Mouse (Mus musculus): ENCODE measurements around the gene Fkbp1a.

Gene Fkbp1a

DNA sequence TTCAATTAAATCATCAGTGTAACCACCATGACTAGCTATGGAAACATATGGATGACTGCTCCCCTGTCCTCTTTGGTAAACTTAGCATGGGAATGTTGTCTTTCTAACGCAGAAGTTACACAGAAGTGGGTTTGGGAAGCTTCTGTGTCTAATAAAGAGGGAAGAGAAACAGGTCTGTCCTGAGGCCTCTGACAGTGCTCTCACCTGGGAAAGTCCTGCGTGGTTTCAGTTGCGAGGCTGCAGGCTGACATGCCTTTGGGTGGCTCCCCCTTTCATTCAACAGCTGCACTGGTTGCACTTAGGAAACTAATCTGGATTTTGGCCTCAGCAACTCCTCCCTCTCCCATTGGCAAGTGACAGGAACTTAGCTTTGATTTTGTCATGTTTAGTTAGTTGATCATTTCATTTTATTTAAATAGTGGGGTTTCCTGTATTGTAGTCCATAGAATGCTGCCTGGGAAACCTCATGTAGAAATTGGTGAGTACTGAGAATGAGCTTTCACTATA, 7.4 kb downstream of the Fkbp1a start:
- no peak for DNase-seq

DNA sequence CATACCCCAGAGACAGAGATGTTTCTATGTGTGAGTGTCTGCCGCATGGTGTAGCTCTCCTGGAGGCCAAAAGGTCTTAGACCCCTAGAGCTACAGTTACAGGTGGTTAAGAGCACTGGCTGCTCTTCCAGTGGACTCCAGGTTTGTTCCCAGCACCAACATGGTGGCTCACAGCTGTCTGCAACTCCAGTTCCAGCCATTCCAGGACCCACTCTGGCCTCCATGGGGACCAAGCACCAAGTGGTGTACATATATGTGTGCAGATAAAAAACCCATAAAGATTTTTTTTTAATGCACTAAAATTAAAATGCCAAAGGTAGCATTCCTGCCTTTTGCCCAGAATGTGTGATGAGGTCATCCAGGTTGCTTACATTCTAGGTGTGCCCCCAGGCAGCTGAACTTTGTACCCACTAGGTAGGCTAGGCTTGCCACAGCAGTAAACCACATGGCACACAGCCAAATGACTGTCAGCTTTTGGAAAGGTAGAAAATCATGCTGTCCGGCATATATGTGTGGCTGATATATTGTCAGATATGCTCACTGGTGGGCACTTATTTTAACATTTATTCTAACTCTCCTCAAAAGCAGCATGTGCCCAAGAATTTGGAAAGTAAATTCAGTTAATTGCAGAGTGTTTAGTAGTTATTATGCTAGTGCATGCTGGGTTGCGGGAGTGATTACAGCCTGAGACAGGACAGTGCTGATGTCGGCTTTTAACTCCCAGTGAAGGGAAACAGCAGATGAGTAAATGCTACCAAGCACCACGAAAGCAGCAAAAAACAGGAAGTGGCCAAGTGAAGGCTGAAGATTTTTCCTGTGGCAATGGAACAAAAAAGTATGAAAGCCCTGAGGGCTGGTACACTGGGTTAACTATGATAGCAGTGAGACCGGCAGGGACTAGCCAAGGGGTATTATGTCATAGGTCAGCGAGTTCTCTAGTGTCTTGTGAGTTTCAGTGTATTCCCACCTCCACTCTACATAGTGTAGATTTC, 20.9 kb downstream of the Fkbp1a start:
- DNase-seq: peak in 1 of 2 experiments; percentile 47

DNA sequence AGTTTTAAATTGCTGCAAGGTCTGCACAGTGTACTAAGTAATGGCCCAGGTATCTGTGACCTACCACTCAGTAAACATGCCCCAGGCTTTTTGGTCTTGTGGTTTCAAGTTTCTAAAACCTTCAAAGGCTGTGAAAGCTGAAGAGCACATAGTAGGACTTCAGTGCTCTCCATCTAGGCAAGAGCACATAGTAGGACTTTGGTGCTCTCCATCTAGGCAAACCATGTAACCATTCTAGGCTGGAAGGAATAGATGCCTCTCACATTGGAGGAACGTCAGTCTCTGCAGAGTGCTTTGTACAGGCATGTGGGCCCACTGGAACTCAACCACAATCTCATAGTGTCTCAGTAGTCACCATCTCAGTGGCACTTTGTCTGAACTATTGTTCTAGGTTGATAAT, 21.7 kb downstream of the Fkbp1a start:
- DNase-seq: no peak

DNA sequence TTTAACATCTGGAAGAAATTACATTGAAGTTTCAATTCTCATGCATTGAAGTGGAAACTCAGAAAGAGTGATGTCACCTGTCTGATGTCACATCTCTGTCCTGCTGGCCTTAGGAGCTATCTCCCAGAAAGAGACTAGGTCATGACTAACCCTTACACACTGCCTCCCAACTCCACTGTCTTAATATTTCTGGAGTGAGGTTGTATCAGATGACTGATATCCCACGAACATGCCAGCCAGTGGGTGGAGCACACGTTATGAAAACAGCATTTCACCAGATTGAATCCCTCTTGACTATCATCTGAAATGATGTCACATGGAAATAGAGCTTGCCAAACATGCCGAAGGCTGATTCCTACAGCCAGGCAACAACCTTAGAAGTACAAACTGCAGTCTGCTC, 22.7 kb downstream of the Fkbp1a start:
- no peak for DNase-seq

DNA sequence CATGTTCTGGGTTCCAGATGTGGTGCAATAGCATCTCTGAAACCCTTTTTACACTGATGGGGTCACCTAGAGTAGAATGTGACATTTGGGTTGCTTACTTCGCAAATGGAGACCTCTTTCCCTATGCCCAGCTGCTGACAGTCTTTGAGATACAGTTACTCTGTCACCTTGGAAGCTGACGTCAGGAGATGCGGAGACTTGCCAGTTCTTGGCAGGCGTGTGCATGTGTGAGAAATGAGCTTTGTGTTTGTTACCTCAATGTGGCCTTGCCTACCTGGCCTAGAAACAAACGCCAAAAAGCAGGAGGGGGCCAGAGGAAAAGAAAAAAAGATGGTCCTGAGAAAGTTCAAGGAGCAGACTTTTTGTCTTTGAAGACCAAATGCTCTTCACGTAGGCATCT, 24.6 kb downstream of the Fkbp1a start:
- no peak for DNase-seq

DNA sequence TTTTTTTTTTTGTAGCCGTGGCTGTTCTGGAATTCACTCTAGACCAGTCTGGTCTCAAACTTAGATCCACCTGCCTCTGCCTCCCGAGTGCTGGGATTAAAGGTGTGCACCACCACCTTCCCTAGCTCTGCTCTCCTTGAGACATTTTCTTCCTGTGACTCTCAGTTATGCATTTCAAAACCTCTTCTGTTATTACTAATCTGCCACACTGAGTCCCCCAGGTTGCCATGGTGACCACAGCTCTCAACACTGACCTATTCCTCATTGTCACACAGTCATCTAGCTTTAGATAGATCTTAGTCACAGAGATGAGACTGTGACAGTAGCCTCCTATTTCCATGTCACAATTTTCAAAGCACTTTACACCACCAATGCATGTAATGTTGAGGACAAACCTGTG, 27.2 kb downstream of the Fkbp1a start:
- DNase-seq: no peak

DNA sequence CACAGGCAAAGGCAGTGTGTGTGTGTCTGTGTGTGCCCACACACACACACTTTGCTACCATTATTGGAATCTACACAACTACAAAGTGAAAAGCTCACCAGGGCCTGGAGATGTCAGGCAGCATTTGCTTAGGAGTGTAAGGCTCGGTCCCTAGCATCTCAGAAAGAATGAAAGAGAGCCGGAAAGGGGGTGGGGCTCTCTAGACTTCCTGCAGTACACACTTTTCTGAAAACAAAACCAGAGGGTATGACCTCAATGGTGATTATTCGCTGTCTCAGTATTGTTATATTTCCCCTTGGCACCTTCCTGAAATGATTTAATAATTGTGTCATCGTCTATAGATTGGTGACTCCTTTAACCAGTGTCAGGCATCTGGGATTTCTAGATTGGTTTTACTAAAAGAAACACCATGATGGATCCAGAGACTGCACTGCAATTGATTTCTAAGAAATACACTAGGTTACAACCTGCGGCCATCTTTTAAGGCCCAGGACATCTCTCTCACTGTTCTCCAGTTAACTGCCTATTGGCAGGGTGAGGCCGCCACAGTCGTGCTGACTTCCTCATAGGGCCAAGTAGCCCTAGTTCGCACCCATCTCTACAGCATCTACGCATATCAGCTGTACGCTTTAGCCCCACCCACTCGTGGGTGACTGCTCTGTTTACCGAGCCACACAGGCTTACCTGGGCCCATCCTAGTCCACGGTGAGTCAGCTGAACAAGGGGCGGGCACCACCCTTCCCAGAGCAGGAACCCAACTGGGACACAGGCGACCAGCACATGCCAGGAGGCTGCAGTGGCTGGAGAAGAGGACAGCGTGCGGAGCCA, 29.8 kb downstream of the Fkbp1a start, which contains the start of gene Sdcbp2:
Gene Sdcbp2, plus strand, starts transcription at position 750 of the 828 bp plus-strand sequence.
- DNase-seq: no peak

DNA sequence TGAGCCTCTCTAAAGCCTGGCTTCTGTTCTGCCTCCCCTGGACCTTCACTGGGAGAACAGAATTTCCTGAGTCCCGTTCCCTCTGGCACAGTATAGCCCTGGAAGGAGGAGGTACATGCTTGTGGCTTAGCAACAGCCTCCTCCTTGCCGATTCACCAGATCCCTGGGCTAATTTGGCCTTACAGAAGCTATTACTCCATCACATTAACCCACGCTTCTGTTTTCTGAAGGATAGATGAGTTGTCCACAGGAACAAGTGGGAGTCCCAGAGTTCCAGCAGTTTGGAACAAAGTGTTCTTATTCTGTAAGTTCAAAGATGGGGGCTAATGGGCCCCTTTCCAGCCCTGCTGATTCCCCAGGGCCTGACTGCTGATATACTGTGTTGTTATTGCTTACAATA, 31.4 kb downstream of the Fkbp1a start:
- no peak for DNase-seq

DNA sequence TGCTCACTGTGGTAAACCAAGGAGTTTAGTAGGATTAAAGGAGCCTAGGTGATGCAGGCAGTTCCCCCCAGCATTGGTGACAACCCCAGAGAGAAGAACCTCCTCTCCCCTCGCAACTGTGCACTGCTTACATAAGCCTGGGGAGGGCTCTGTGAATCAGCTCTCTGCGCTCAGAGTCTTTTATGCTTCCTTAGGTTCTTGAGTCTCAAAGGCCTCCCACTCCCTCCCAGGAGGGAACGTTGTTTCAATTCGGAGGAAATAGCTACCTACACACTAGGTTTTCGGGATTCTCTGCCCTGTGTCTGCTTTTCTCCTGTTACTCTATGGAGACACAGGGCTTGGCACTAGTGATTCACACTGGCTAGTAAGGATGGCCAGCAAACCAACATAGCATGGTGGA, 32.3 kb downstream of the Fkbp1a start:
- no peak for DNase-seq

DNA sequence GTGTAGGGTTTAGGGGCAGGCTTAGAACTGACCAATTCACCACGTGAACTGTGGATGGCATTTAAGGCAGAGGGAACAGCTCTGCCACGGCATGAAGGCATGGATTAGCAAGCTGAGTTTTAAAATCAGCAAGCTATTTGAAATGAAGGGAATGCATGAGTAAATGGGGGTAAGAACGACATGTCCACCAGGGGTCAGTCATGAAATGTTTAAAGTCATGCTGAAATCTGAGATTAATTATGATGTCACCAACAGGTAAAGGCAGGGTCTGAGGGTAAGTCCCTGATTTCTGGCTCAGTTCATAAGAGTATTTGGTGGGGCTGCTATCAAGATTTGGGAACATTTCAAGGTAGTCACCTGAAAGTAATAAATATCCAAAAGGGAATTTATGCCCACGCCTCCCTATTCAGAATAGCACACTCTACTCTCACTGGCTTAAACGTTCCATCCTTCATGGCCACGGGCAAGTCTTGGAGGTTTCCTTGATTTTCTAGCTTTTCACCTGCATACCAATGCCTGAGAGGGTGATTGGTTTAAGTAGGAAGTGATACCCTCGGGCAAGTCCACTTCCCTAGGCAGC, 32.9 kb downstream of the Fkbp1a start:
- peak; percentile 44 to 56 for DNase-seq

DNA sequence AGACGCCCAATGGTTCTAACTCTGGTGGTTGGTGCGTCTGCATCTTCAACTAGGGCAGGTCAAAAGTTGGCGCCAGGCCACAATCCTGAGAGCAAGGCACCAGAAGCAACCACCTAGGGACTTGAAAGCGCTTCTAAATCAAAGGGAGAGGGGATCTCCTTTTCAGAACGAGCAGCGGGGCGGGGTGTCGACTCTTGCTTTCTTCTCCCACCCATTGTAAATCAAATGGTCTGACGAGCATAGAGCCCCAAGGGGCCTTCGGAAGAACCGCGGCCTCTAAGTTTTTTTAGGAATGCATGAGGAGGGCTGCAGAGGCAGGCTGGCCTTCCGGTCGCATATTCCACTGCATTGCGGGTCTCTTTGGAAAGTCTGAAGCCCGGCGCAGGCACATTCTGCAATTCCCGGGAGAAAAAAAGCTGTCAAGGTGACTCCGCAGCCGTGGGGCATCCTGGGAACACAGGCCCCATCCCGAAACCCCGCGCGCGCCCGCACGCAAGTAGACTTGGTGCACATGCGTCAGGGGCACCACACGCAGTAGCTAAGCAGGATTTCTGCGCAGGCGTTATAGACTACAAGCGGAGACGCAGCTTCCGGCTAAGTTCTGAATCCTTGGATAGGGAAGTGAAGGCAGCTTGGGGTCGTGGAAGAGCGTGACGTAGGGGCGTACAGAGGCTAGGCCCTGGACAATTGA, 33.6 kb downstream of the Fkbp1a start:
- DNase-seq: peak; percentile 84 to 90

DNA sequence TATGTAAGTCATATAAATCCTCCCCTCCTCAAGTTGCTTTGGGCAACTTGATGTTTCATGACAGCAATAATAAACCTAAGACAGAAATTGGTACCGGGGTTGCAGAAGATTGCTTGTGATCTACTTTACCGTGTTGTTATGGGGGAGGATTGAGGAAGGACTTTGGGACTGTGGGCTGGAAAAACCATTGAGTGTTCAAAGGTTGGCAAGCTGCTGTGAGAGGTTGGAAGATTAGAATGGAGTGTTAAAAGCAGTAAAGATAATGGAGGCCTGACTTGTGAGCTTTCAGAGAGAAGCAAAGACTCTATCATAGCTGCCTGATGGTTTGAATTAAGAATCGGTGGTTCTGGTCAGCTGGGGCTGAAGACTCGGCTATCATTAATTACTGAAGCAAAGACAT, 36.9 kb downstream of the Fkbp1a start:
- no peak for DNase-seq

DNA sequence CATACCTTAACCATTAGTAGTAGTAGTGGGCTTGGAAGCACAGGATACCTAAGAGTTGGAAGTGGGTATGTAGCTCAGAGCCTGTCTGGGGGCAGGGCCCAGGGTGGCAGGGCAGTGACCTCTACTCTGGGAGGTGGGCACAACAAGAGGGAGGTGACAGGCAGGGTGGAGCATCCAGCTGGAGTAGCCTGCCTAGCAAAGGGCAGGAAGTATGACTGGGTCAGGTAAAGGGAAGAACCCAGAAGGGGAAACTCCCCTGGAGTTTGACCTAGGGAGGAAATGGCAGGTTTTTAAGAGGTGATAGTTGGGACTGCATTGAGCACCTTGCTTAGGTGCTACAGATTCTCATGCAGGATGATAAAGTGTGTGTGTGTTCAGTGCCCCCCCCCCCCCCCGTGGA, 38.7 kb downstream of the Fkbp1a start:
- no peak for DNase-seq

DNA sequence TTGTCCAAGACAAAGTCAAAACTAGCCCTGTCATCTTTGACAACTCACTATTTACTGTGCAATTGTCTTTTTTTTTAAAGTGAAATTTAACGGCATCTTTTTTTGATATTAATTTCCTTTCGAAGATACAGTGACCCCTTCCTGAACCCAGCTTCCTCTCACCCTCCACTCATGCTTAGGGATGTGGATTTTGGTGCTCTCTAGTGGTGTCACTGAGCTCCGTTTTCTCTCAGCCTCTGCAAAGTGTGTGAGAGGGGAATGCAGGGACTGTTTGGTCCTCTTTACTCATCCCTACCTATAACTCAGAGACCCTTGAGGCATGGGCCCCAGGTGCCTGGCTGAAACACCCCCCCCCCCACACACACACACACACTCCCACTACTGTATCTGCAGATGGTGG, 43.7 kb downstream of the Fkbp1a start:
- DNase-seq: no peak

DNA sequence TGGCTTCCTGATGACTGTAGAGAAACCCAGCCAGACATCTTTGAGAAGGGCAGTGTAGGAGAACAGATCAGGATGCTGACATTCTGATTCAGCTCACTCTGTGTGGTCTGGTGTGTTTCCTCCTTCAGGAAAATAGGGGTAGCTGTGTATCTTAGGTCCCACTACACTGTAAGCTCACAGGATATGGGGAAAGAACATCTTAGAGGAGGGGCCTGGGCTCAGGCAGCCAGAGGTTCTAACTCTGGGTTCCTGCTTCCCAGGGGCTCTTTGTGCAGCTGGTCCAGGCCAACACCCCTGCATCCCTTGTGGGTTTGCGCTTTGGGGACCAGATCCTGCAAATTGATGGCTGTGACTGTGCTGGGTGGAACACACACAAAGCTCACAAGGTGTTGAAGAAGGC, 44.5 kb downstream of the Fkbp1a start:
- DNase-seq: no peak

DNA sequence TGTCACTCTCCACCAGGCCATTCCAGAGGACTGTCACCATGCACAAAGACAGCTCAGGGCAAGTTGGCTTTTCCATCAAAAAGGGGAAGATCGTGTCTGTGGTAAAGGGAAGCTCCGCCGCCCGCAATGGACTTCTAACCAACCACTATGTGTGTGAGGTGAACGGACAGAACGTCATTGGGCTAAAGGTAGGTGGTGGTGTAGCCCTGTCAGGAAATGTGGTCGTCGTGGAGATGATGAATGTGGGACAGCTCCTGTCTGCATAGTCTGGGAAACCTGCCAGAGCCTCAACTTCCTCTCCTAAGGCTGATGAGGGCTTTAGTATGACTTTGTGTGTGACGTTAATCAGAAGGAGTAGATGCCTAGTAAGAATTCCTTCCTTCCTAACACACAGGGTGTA, 45.0 kb downstream of the Fkbp1a start:
- DNase-seq: peak; percentile 24 to 44

DNA sequence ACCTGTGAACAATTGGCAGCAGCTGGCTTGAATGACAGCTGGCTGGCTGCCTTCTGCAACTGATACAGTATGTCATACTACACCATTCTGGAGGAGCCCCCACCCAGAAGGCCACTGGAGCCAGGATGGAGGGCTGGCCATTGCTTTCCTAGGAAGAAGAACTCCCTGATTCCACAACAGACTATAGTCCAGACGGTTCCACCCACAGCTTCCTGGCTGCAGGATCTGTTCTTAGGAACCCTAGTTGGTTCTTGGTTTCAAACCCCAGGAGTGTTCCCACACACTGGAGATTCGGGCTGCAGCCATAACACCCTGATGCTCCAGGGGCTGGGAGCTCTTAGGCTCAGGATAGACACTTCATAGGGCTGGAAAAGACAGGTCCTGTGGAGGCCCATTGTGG, 55.8 kb downstream of the Fkbp1a start:
- no peak for DNase-seq

DNA sequence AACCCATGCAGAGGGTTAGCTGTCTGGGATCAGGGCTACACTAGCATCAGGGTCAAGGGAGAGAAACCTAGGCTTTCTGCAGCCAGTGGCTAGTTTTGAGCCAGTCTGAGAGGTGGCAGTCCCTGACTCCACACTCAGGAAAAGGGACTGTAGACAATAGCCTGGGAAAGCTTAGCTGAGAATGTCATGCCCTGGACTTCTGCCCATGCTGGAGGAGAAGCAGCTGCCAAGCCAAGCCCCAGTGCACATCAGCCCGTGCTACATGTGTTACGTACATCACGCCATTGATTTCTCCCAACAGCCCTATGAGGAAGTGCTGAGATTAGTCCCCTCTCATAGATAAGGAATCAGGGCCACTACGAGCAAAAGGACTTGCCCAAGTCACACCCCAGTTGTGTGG, 59.8 kb downstream of the Fkbp1a start:
- DNase-seq: peak in 1 of 2 experiments; percentile 21

DNA sequence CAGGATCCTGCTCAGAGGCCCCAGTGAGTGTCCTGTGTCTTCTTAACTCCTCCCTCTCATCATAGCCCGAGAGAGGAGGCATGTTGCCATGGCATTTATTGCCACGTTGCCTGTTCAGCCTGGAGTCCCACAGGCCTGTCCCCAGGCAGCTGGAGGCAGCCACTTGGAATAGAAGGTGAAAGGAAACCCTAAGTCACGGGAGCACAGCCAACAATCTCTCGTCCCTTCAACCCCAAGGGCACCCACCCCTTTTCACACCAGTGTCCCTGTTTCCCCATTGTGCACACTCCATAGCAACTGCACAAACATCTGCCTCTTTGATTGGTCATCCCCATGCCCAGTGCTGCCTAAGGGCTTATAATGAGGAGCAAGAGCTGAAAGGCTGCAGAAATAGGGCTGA, 61.3 kb downstream of the Fkbp1a start:
- no peak for DNase-seq

DNA sequence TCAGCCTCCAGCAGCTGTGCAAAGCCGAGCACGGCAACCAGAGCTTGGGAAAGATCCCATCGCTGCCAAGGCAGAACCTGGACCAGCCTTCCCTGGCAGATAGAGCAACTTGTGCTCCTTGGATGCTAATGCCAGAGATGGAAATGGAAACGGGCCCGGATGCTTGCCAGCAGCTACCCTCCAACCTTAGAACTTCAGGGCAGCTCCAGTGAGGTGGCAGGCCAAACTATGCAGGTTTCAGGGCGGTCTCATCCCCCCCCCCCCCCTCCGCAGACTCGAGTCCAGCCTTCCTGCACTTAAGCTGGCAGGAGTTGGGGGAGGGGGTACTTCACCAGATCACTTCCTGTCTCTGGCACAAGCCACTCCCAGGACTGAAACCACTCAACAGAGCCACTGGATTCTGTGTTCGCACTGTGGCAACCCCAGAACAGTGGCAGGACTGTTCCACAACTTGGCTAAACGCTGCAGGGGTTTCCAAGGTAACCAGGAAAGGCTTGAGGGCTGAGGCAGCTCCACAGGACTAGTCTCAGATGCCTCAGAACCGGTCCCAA, 63.2 kb downstream of the Fkbp1a start:
- DNase-seq: peak in 1 of 2 experiments; percentile 10

DNA sequence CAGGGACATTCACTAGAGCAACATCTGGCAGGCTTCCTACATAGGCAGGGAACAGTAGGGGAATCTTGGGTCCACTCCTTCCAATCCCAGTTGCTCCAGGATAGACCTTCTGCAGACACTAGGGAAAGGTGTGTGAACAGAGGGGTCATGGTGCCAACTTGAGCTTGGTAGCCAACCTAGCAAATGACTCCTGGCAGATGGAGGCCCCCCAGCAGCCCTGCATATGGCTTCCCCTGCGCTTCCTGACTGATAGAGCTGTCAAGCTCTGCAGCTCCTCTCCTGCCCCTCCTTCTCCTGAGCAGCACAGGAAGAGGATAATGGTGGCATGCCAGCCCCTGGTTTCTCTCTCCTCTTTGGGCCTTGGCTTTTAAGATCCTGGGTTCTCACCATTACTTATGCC, 66.2 kb downstream of the Fkbp1a start:
- no peak for DNase-seq

DNA sequence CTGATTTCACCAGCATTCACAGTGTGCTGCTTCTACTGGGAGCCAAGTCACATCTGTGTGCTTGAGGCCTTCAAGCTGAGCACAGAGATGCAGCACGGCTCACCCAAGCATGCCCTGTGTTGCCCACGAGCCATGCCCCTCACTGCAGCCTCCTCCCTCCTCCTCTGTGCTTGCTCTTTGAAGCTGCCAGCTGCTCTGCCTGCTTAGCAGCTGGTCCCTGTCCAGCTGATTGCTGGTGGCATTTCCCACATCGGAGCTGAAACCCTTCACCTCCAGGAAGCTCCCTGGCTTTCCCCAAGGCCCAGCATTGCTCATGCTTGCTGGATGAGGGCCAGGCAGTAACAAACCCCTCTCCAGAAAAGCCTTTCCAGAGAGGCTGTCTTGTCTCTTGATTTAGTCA, 67.7 kb downstream of the Fkbp1a start:
- DNase-seq: peak; percentile 39 to 52

Measured in kidney, postnatal 4 days (tissue).